Mouse (Mus musculus) megakaryocyte, embryonic 14.5 days (primary cell): ENCODE measurements around the gene Grm8.

Source experiments
- FLI1 ChIP-seq: IDR thresholded peaks from 2 replicates; pipeline ENCODE4 v1.6.1; 2012; ENCODE audit warnings: low read length, inconsistent platforms, mixed read lengths
- GATA1 ChIP-seq: IDR thresholded peaks from 3 replicates; pipeline ENCODE4 v1.6.1; 2012; ENCODE audit warnings: mixed read lengths, low read length, inconsistent platforms, borderline replicate concordance

DNA sequence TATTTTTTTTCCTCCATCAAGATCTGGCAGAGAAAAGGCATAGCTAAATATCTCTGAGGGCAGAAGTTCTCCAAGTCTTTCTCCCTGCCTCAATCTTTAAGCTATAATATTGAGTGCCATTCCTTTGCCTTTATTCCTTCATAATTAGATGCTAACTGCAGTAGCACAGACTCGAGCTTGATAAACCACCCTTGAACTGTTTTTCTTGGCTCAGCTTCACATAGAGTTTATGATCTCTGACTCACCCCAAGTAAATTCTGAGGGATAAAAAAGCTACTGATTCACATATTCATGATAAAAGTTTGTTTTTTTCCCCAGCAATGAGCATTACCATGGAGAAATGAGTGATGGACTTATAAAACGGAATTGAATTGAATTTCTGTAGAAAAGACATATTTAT lies 895.0 kb downstream of the Grm8 start:
- TF ChIP-seq GATA1, result no peak
- no peak for TF ChIP-seq FLI1
